8 mouse cellular contexts compared by ENCODE assay signal in the genomic region with DNA sequence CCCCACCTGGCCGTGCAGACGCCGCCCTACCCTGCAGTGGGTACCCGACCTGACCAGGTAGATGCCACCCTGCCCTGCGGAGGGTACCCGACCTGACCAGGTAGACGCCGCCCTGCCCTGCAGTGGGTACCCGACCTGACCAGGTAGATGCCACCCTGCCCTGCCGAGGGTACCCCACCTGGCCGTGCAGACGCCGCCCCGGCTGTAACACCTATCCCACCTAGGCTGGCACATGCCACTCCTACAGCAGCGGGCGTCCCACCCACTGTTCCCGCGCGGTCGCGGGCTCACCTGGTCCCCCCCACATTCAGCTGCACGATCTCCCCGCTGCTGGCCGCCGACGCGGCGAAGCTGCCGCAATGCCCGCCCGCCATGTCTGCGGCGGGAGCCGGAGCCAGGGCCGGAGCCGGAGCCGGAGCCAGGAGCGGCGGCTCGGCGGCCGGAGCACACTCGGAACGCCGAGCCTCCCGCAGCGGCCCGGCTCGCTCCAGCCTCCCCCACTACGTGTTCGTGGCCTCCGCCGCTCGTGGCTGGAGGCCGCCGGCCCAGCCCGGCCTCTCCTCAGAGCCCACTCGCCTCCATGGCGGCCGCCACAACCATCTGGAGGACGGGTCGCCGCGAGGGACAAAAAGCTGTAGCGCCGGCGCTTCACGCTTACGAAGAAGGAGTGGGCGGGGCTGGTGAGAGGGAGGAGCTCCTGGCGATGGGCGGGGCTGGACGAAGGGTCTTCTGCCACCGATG. TPM values are rescaled to one million over a fixed set of nuclear protein-coding genes. Genes with fewer than 3 reads are reported as not detected.
A peak's percentile ranks its signal among the peaks of the same experiment; 100 is the strongest.
DNase-seq lines count a peak whose midpoint lies in the region; ATAC-seq lines count a peak whose summit lies in the region.

A gene (minus strand): TSS at position 603 of the 741 bp plus-strand sequence.

- peak within 1 kb of the TSS; percentile 58 to 98 for H3K4me3 ChIP-seq in heart, embryonic 14.5 days (ENCODE audit: control insufficient read depth in 1 of 2, insufficient read depth in 1 of 2, low read depth in 1 of 2, low read length in 2 of 2)
- peak within 1 kb of the TSS; percentile 96 for H3K4me3 ChIP-seq in liver, embryonic 13.5 days (replicated peaks)
- peak within 1 kb of the TSS; percentile 96 for H3K4me3 ChIP-seq in stomach, embryonic 16.5 days (replicated peaks; ENCODE audit: low read length)

- peak within 1 kb of the TSS in 1 of 2 experiments; percentile 42; a peak in 2 of 4 replicates for H3K27ac ChIP-seq in heart, embryonic 14.5 days (replicated peaks in 1 of 2; ENCODE audit: control insufficient read depth in 1 of 2, insufficient read depth in 1 of 2, low read depth in 2 of 2, low read length in 2 of 2)
- H3K27ac ChIP-seq in liver, embryonic 13.5 days = peak within 1 kb of the TSS; percentile 69
- peak within 1 kb of the TSS; percentile 52 for H3K27ac ChIP-seq in stomach, embryonic 16.5 days (ENCODE audit: low read length)

- under 1% methylated on average over 63 of the region's 74 CpGs for WGBS in heart, embryonic 14.5 days
- under 1% methylated on average over 74 of the region's 74 CpGs for WGBS in liver, embryonic 13.5 days (ENCODE audit: insufficient replicate concordance)
- 0% methylated on average over 74 of the region's 74 CpGs for WGBS in stomach, embryonic 16.5 days

- H3K9me3 ChIP-seq in heart, embryonic 14.5 days (ENCODE audit: control insufficient read depth, low read length) = no peaks in the 10 kb centered on the region
- H3K9me3 ChIP-seq in liver, embryonic 13.5 days (replicated peaks) = no peaks in the 10 kb centered on the region
- no peaks in the 10 kb centered on the region for H3K9me3 ChIP-seq in stomach, embryonic 16.5 days (replicated peaks; ENCODE audit: control insufficient read depth, low read length)

- peaks cover 3 to 12% of the 10 kb centered on the region in 2 experiments; a peak in 3 of 4 replicates for H3K4me1 ChIP-seq in heart, embryonic 14.5 days (ENCODE audit: control insufficient read depth in 2 of 2, insufficient read depth in 2 of 2, low read length in 2 of 2)
- peaks cover 30% of the 10 kb centered on the region for H3K4me1 ChIP-seq in liver, embryonic 13.5 days (replicated peaks)
- peaks cover 15% of the 10 kb centered on the region for H3K4me1 ChIP-seq in stomach, embryonic 16.5 days (ENCODE audit: control insufficient read depth, insufficient read depth, low read length)

- no peaks in the 10 kb centered on the region; the same call in 1 of the 2 replicates for H3K27me3 ChIP-seq in heart, embryonic 14.5 days (ENCODE audit: control insufficient read depth, insufficient read depth, low read length)
- H3K27me3 ChIP-seq in liver, embryonic 13.5 days = peaks cover 7% of the 10 kb centered on the region; the same call in 1 of the 2 replicates
- no peaks in the 10 kb centered on the region for H3K27me3 ChIP-seq in stomach, embryonic 16.5 days (ENCODE audit: control insufficient read depth, insufficient read depth, low read length)

- DNase-seq in c-Kit-negative CD71-positive TER-119-positive erythroid progenitor cells, embryonic 14.5 days (ENCODE audit: low read depth, low spot score) = peak; percentile 86
- DNase-seq in fibroblast of lung, adult 2 months (ENCODE audit: low read depth) = peak; percentile 55
- DNase-seq in kidney, postnatal 14 days = peak; percentile 97
- peak; percentile 86 for DNase-seq in liver, embryonic 13.5 days
- DNase-seq in neural tube, embryonic 10.5 days (ENCODE audit: extremely low spot score, low spot score) = peak; percentile 100

- H3K9ac ChIP-seq in heart, embryonic 14.5 days (ENCODE audit: low read length) = peak within 1 kb of the TSS; percentile 94
- peak within 1 kb of the TSS; percentile 95 for H3K9ac ChIP-seq in liver, embryonic 13.5 days
- H3K9ac ChIP-seq in stomach, embryonic 16.5 days (ENCODE audit: low read length) = peak within 1 kb of the TSS; percentile 98

- H3K36me3 ChIP-seq in heart, embryonic 14.5 days (ENCODE audit: control insufficient read depth, insufficient read depth, low read length) = peaks cover 9% of the 10 kb centered on the region; the same call in 1 of the 2 replicates
- H3K36me3 ChIP-seq in liver, embryonic 13.5 days = peaks cover 8% of the 10 kb centered on the region; the same call in 1 of the 2 replicates
- no peaks in the 10 kb centered on the region for H3K36me3 ChIP-seq in stomach, embryonic 16.5 days (ENCODE audit: control insufficient read depth, insufficient read depth, low read length)

- ATAC-seq in CD4-positive, CD25-positive, alpha-beta regulatory T cell, adult 4 months = peak; percentile 92
- peak; percentile 82 for ATAC-seq in heart, embryonic 14.5 days (ENCODE audit: insufficient number of reproducible peaks, insufficient read depth, low FRiP score, low read depth)
- ATAC-seq in liver, embryonic 13.5 days (ENCODE audit: low read depth) = peak; percentile 89
- peak; percentile 91 for ATAC-seq in stomach, embryonic 16.5 days (ENCODE audit: insufficient read depth, low FRiP score)

- peak within 1 kb of the TSS; percentile 95 for H3K4me2 ChIP-seq in heart, embryonic 14.5 days (ENCODE audit: low read length)
- H3K4me2 ChIP-seq in liver, embryonic 13.5 days = peak within 1 kb of the TSS; percentile 85
- peak within 1 kb of the TSS; percentile 96 for H3K4me2 ChIP-seq in stomach, embryonic 16.5 days (ENCODE audit: low read depth, low read length)

RNA-seq across cellular contexts. Expression of the gene that starts here (rescaled TPM):
- polyA plus RNA-seq in CD4-positive, CD25-positive, alpha-beta regulatory T cell, adult 4 months (2017; shearing (Covaris generic)) = 1 to 10 TPM; 5.9 to 8.2 TPM
- polyA plus RNA-seq in heart, embryonic 14.5 days (2014; fragmentation: Nextera tagmentation; extraction: Ambion mirVana) = 25.9 and 27.8 TPM in 2 replicates
- polyA plus RNA-seq in liver, embryonic 13.5 days (2015; fragmentation: Nextera tagmentation; extraction: Ambion mirVana) = 10.2 and 11.2 TPM in 2 replicates
- 20.1 and 21.9 TPM in 2 replicates for polyA plus RNA-seq in stomach, embryonic 16.5 days (2015; fragmentation: Nextera tagmentation; extraction: Ambion mirVana)
